Mouse (Mus musculus) liver, embryonic 14.5 days (tissue): ENCODE results near the gene Spryd4. TPM values are rescaled to one million over a fixed set of nuclear protein-coding genes. Genes with fewer than 3 reads are reported as not detected.
A peak's percentile ranks its signal among the peaks of the same experiment; 100 is the strongest.
"Not testable (repeated sequence)": the region's sequence is repeated elsewhere in the genome, so short reads cannot be mapped to it uniquely, and the experiment has no call there.

Experiments
- ATAC-seq: fragments of 200-750 bp; cut with Nextera tagmentation; 2 replicates; pipeline ENCODE4 v1.8.0; 2017; ENCODE audit warnings: moderate number of reproducible peaks, mild to moderate bottlenecking, moderate library complexity; ENCODE audit not compliant: insufficient read depth
- DNase-seq, 3 experiments: peaks; one replicate each; pipeline ENCODE4 v3.0.0-alpha.2; 2012 to 2013; ENCODE audit warnings: low read depth in 3 of 3, low spot score in 3 of 3
- H3K27ac ChIP-seq: fragments of 300-500 bp; sonication (generic); 2 replicates; pipeline ENCODE4 v1.5.1; 2014; ENCODE audit warnings: moderate library complexity, mild to moderate bottlenecking, control low read depth, inconsistent platforms
- H3K27me3 ChIP-seq: fragments of 300-500 bp; sonication (generic); 2 replicates; pipeline ENCODE4 v1.6.1; 2014; ENCODE audit warnings: mild to moderate bottlenecking, low read length, moderate library complexity; ENCODE audit not compliant: control insufficient read depth, insufficient read depth
- H3K36me3 ChIP-seq: fragments of 300-500 bp; sonication (generic); replicated peaks from 2 replicates; pipeline ENCODE4 v1.6.1; 2014; ENCODE audit warnings: low read depth; ENCODE audit not compliant: control insufficient read depth, insufficient read depth
- H3K4me1 ChIP-seq, 2 experiments: fragments of 200-500 bp in 1 of 2; fragments of 300-500 bp in 1 of 2; sonication (generic) in 1 of 2; replicated peaks; 2 replicates each; pipeline ENCODE4 v1.6.1; 2012 to 2014; ENCODE audit warnings: antibody characterized with exemption in 1 of 2, inconsistent platforms in 1 of 2, low read length in 1 of 2; ENCODE audit not compliant: control insufficient read depth in 2 of 2, insufficient read depth in 2 of 2
- H3K4me2 ChIP-seq: fragments of 300-500 bp; sonication (generic); 2 replicates; pipeline ENCODE4 v1.6.1; 2014; ENCODE audit warnings: low read depth, mild to moderate bottlenecking, control low read depth, moderate library complexity
- H3K4me3 ChIP-seq, 2 experiments: fragments of 200-500 bp in 1 of 2; fragments of 300-500 bp in 1 of 2; sonication (generic) in 1 of 2; 2 replicates each; pipeline ENCODE4 v1.5.1; 2012 to 2014; ENCODE audit warnings: low read depth in 2 of 2, low read length in 2 of 2, mild to moderate bottlenecking in 2 of 2, control low read depth in 1 of 2, inconsistent platforms in 1 of 2, moderate library complexity in 1 of 2; ENCODE audit not compliant: insufficient read depth in 1 of 2
- H3K9ac ChIP-seq: fragments of 300-500 bp; sonication (generic); replicated peaks from 2 replicates; pipeline ENCODE4 v1.6.1; 2014; ENCODE audit warnings: mild to moderate bottlenecking, control low read depth, moderate library complexity
- H3K9me3 ChIP-seq: fragments of 300-500 bp; sonication (generic); 2 replicates; pipeline ENCODE4 v1.6.1; 2016; ENCODE audit warnings: low read length, mixed read lengths; ENCODE audit not compliant: control insufficient read depth
- CTCF ChIP-seq: IDR thresholded peaks from 2 replicates; pipeline ENCODE4 v1.5.1; 2016; ENCODE audit warnings: antibody characterized with exemption, low read depth, control low read depth
- EP300 ChIP-seq: IDR thresholded peaks from 2 replicates; pipeline ENCODE4 v1.6.1; 2016; ENCODE audit warnings: antibody characterized with exemption, low read depth
- WGBS: fragments of 180-500 bp; shearing (Covaris S2); extraction: QIAGEN DNeasy Blood & Tissue Kit; methylation state at CpG from one replicate; pipeline ENCODE4 v1.1.7; 2014; ENCODE audit not compliant: insufficient replicate concordance; 5-methylcytosine and 5-hydroxymethylcytosine counted together
- polyA plus RNA-seq, 2 experiments: library from polyadenylated mRNA; depleted of rRNA in 1 of 2; stranded (reverse) in 1 of 2; unstranded in 1 of 2; fragments of >200 nt; fragmentation: Nextera tagmentation in 1 of 2; extraction: Ambion mirVana in 1 of 2; gene quantifications; 2 replicates each; pipeline versions ENCODE4 v1.2.1 to v1.2.3; 2012 to 2014

Gene Spryd4
- polyA plus RNA-seq, 2 experiments = 12.9 to 20.8 TPM

- Histone ChIP-seq H3K4me3 (no peak overlapping the region), H3K4me1 (peaks cover 18 to 23% of the 10 kb centered on the region in 2 experiments), H3K9me3 (no peaks in the 10 kb centered on the region), H3K27ac (no peak overlapping the region), H3K4me2 (no peak overlapping the region), H3K9ac (no peak overlapping the region), H3K36me3 (no peaks in the 10 kb centered on the region), H3K27me3 (no peaks in the 10 kb centered on the region)
- ATAC-seq = no peak
- WGBS = 74% methylated on average over 2 of the region's 2 CpGs
- DNase-seq = no peak
- TF ChIP-seq EP300 (no peak), CTCF (no peak)
Measured at GRCm38 (mm10) chr10:128184296-128184695, 27.3 kb downstream of the Spryd4 start.

DNA sequence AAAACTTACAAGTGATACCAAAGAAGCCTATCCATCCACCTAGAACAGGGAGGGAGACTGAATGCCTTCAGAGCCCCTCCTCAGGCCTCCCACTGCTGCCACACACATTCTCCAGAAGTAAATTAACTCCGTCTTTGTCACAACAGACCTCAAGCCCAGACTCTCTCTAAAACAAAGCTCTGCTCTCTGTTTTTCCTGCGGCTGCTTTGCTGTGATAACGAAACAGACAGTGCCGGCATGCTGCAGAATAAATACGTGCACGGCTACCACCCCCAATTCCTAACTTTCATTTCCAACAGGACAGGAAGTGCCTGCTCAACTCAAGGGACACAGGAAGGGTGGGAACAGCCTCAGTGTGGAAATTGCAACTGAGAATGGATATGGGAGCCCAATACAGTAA lies 31.6 kb downstream of the Spryd4 start, which contains the start of gene Rbms2:
Gene Rbms2, minus strand, starts transcription at position 309 of the 400 bp plus-strand sequence.
- Histone ChIP-seq H3K4me3 (peak within 1 kb of the TSS; percentile 10 to 30), H3K36me3 (no peaks in the 10 kb centered on the region), H3K9me3 (no peaks in the 10 kb centered on the region), H3K27ac (no peak within 1 kb of the TSS), H3K9ac (peak within 1 kb of the TSS; percentile 1), H3K4me1 (peaks cover 14 to 15% of the 10 kb centered on the region in 2 experiments), H3K27me3 (no peaks in the 10 kb centered on the region), H3K4me2 (peak within 1 kb of the TSS; percentile 53)
- no peak for DNase-seq
- no peak for ATAC-seq
- TF ChIP-seq EP300 (no peak), CTCF (no peak)
- 3% methylated on average over 6 of the region's 6 CpGs for WGBS

- no peak overlapping the region for H3K4me3 ChIP-seq
- H3K9ac ChIP-seq = no peak overlapping the region
- H3K27ac ChIP-seq = no peak overlapping the region
- no peaks in the 10 kb centered on the region for H3K36me3 ChIP-seq
- no peak overlapping the region for H3K4me2 ChIP-seq
- H3K4me1 ChIP-seq = peaks cover 14 to 15% of the 10 kb centered on the region in 2 experiments
- TF ChIP-seq EP300 (no peak), CTCF (no peak)
- 70% methylated on average over 4 of the region's 4 CpGs for WGBS
- no peaks in the 10 kb centered on the region for H3K27me3 ChIP-seq
- DNase-seq (no peak), ATAC-seq (no peak)
- no peaks in the 10 kb centered on the region for H3K9me3 ChIP-seq
Measured at GRCm38 (mm10) chr10:128177316-128177715, 34.3 kb downstream of the Spryd4 start.

GRCm38 (mm10) chr10:128175996-128176755 lies 35.4 kb downstream of the Spryd4 start:
- Histone ChIP-seq H3K36me3 (no peaks in the 10 kb centered on the region), H3K27me3 (no peaks in the 10 kb centered on the region), H3K4me2 (peak overlapping the region; percentile 79), H3K9me3 (no peaks in the 10 kb centered on the region), H3K27ac (peak overlapping the region; percentile 51), H3K4me1 (peaks cover 14 to 15% of the 10 kb centered on the region in 2 experiments), H3K4me3 (peak overlapping the region; percentile 67 to 81), H3K9ac (peak overlapping the region; percentile 80)
- WGBS = under 1% methylated on average over 17 of the region's 17 CpGs
- TF ChIP-seq EP300 (no peak), CTCF (no peak)
- ATAC-seq (peak; percentile 78), DNase-seq (peak; percentile 57 to 67 (median 64))

- ATAC-seq (no peak), DNase-seq (no peak)
- Histone ChIP-seq H3K4me2 (peak overlapping the region; percentile 79), H3K36me3 (no peaks in the 10 kb centered on the region), H3K4me1 (peaks cover 14 to 15% of the 10 kb centered on the region in 2 experiments), H3K27ac (no peak overlapping the region), H3K27me3 (no peaks in the 10 kb centered on the region), H3K9me3 (no peaks in the 10 kb centered on the region), H3K4me3 (peak overlapping the region; percentile 67 to 81), H3K9ac (peak overlapping the region; percentile 80)
- WGBS = 27% methylated on average over 3 of the region's 3 CpGs
- no peak for TF ChIP-seq CTCF
- TF ChIP-seq EP300 = no peak
Measured at GRCm38 (mm10) chr10:128175302-128175701, 36.3 kb downstream of the Spryd4 start.

DNA sequence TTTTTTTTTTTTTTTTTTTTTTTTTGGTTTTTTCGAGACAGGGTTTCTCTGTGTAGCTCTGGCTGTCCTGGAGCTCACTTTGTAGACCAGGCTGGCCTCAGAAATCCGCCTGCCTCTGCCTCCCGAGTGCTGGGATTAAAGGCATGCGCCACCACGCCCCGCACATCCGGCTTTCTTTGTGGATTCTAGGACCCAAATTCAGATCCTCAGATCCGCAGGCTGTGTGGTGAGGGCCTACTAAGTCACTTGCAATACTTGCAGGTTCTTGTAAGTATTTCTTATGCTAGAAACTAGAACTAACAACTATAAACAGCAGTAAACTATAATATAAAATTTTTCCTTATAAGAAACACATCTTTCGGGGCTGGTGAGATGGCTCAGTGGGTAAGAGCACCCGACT lies 40.3 kb downstream of the Spryd4 start:
- 88% methylated on average over 10 of the region's 10 CpGs for WGBS
- DNase-seq, H3K36me3 ChIP-seq, H3K9ac ChIP-seq, H3K4me2 ChIP-seq, ATAC-seq, H3K9me3 ChIP-seq, H3K4me3 ChIP-seq, H3K27ac ChIP-seq, H3K4me1 ChIP-seq, H3K27me3 ChIP-seq: not testable (repeated sequence)
